Mouse (Mus musculus) heart, embryonic 16.5 days (tissue): ENCODE data around the gene Elf2. TPM values are rescaled to one million over a fixed set of nuclear protein-coding genes. Genes with fewer than 3 reads are reported as not detected.

Experiments used
- ATAC-seq: fragments of 200-750 bp; cut with Nextera tagmentation; replicated peaks from 2 replicates; pipeline ENCODE4 v1.8.0; 2017; ENCODE audit warnings: moderate number of reproducible peaks; ENCODE audit not compliant: insufficient read depth, low FRiP score; ENCODE audit errors: extremely low read depth
- H3K27ac ChIP-seq: fragments of 300-500 bp; sonication (generic); 2 replicates; pipeline ENCODE4 v1.5.1; 2014; ENCODE audit warnings: mild to moderate bottlenecking, low read length, control low read depth, moderate library complexity
- H3K27me3 ChIP-seq: fragments of 300-500 bp; sonication (generic); 2 replicates; pipeline ENCODE4 v1.6.1; 2014; ENCODE audit warnings: low read length, mixed read lengths; ENCODE audit not compliant: control insufficient read depth, insufficient read depth
- H3K36me3 ChIP-seq: fragments of 300-500 bp; sonication (generic); 2 replicates; pipeline ENCODE4 v1.6.1; 2014; ENCODE audit not compliant: control insufficient read depth, insufficient read depth
- H3K4me1 ChIP-seq: fragments of 300-500 bp; sonication (generic); 2 replicates; pipeline ENCODE4 v1.6.1; 2014; ENCODE audit warnings: low read length, mixed read lengths; ENCODE audit not compliant: control insufficient read depth, insufficient read depth
- H3K4me2 ChIP-seq: fragments of 300-500 bp; sonication (generic); 2 replicates; pipeline ENCODE4 v1.6.1; 2014; ENCODE audit warnings: low read depth, mild to moderate bottlenecking, control low read depth, low read length
- H3K4me3 ChIP-seq: fragments of 300-500 bp; sonication (generic); 2 replicates; pipeline ENCODE4 v1.5.1; 2014; ENCODE audit warnings: mild to moderate bottlenecking, control low read depth, low read length
- H3K9ac ChIP-seq: fragments of 300-500 bp; sonication (generic); 2 replicates; pipeline ENCODE4 v1.6.1; 2014; ENCODE audit warnings: low read length, control low read depth
- H3K9me3 ChIP-seq: fragments of 300-500 bp; sonication (generic); replicated peaks from 2 replicates; pipeline ENCODE4 v1.6.1; 2016; ENCODE audit warnings: low read length; ENCODE audit not compliant: control insufficient read depth
- WGBS: fragments of 180-500 bp; shearing (Covaris S2); extraction: QIAGEN DNeasy Blood & Tissue Kit; methylation state at CpG from one replicate; pipeline ENCODE4 v1.1.7; 2014; 5-methylcytosine and 5-hydroxymethylcytosine counted together
- polyA plus RNA-seq: library from polyadenylated mRNA; unstranded; fragments of >200 nt; fragmentation: Nextera tagmentation; extraction: Ambion mirVana; gene quantifications from 2 replicates; pipeline ENCODE4 v1.2.1, GENCODE M21; 2015

Elf2 gene
- polyA plus RNA-seq, 1 experiment from 2014 or later = 53.4 TPM

DNA sequence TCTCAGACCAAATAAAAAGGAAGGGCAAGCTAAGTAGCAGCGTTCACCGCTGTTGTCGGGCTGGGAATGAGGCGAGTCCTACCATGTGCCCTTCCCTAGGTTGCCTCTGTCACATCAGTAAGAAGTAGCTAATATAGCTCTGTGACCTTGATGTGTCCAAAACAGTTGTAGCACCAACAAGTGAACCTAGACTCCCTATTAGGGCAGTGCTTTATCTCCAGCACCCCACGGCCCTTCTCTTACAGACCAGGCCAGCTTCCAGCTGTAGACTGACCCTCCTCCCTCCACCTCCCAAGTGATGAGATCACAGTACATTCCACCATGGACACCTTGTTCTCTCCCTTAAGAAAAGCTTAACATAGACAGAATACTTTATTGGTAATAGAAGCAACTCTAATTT is 82.4 kb downstream of the Elf2 start:
- Histone ChIP-seq H3K27ac (peak overlapping the region; percentile 58), H3K9me3 (no peaks in the 10 kb centered on the region), H3K4me3 (no peak overlapping the region), H3K9ac (no peak overlapping the region), H3K27me3 (no peaks in the 10 kb centered on the region), H3K4me2 (no peak overlapping the region), H3K36me3 (peaks cover 68% of the 10 kb centered on the region), H3K4me1 (peaks cover 4% of the 10 kb centered on the region; the same call in 1 of the 2 replicates)
- peak; percentile 71 for ATAC-seq
- WGBS = 61% methylated on average over 5 of the region's 5 CpGs

DNA sequence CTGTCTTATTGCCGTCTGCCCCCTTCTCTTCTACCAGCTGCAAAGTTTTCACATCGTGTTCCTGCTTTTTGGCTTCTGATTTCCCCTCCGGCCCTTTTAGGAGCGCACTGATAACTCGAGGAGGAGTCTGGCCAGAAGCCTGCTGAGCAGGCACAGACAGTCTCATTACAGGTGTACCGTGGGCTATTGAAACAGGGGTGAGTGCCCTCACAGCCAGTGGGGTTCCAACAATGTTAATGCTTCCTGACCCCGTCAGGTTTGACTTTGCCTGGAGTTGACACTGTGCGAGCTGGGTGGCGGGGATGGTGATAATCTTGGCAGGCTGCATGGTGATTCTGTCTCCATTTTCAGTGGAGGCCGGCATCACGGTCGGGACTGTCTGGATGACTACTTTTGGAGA is 84.0 kb downstream of the Elf2 start:
- H3K4me2 ChIP-seq = no peak overlapping the region
- WGBS = 71% methylated on average over 12 of the region's 12 CpGs
- H3K4me1 ChIP-seq = peaks cover 4% of the 10 kb centered on the region; the same call in 1 of the 2 replicates
- H3K36me3 ChIP-seq = peaks cover 67% of the 10 kb centered on the region
- H3K27ac ChIP-seq = no peak overlapping the region
- no peak for ATAC-seq
- H3K27me3 ChIP-seq = no peaks in the 10 kb centered on the region
- no peaks in the 10 kb centered on the region for H3K9me3 ChIP-seq
- no peak overlapping the region for H3K4me3 ChIP-seq
- H3K9ac ChIP-seq = no peak overlapping the region

DNA sequence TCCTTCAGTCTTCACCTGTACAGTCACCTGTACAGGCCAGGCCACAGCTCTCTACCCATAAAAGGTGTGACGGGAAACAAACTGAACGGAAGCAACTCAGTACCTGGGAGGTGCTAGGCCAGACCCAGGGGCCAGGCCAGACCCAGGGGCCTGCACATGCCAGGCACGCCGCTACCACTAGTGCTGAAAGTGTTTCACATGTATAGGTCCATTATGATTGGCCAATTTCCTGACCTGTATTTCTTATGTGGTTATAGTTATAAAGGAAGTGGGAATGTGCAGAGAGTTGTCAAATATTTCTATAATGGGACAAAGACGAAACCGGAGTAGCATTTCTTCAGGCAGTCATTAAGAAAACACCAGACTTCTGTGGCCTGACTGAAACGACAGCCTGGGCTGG is 85.7 kb downstream of the Elf2 start:
- no peaks in the 10 kb centered on the region for H3K27me3 ChIP-seq
- no peaks in the 10 kb centered on the region for H3K9me3 ChIP-seq
- no peak overlapping the region for H3K4me3 ChIP-seq
- no peak overlapping the region for H3K9ac ChIP-seq
- ATAC-seq = no peak
- H3K4me2 ChIP-seq = no peak overlapping the region
- no peak overlapping the region for H3K27ac ChIP-seq
- 88% methylated on average over 7 of the region's 7 CpGs for WGBS
- peaks cover 65% of the 10 kb centered on the region for H3K36me3 ChIP-seq
- peaks cover 7% of the 10 kb centered on the region for H3K4me1 ChIP-seq

DNA sequence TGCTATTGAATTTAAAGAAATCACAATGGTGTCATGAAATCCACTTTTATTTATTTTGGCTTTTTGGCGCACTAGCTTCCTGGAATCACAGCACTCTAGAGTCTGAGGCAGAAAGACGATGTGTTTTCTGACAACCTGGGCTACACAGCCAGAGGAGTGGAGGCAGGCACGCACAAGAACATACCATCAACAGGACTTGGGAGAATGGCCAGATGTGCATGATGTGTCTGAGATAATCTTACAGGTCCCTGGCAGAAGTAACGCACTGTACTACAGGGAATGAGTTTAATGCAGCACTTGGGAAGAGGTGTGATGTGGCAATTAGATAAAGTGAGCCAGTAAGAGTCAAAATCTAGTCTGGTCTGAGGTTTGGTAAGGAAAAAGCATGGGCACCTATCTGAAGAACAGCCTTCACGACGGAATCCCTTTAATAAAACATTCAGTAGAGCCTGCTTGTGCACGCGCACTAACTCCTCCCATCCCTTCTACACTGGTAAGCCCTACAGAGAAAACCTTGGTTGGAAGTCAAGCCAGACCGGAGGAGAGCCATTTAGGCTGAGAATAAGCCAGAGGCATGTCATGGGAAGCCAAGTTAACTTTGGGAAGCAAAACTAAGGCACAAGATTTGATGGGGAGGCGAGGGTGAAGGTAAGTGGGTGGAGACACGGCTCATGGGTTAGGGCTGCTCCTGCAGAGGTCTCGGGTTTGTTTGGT is 87.6 kb downstream of the Elf2 start:
- H3K4me2 ChIP-seq = no peak overlapping the region
- H3K27ac ChIP-seq = no peak overlapping the region
- WGBS = 81% methylated on average over 12 of the region's 12 CpGs

DNA sequence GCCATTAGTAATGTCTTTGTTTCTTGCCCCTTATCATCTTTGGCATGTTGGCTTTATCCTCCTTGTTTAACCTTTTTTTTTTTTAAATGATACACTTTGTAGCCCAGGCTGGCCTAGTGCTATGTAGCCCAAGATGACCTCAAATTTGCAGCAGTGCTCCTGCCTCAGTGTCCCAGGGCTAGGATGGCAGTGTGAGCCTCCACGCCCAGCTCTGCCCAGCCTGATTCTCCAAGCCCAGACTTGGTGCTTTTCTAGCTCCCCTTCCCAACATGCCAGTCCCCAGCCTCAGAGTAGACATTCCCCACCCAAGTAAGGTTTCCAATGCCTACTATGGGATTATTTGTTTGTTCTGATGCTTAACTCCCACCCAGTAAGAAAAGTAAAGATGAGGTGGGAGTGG is 88.2 kb downstream of the Elf2 start:
- H3K27ac ChIP-seq = no peak overlapping the region
- no peak overlapping the region for H3K4me2 ChIP-seq
- ATAC-seq = no peak
- H3K9me3 ChIP-seq = no peaks in the 10 kb centered on the region
- H3K27me3 ChIP-seq = no peaks in the 10 kb centered on the region
- peaks cover 3% of the 10 kb centered on the region for H3K4me1 ChIP-seq
- H3K9ac ChIP-seq = no peak overlapping the region
- 88% methylated on average over 1 of the region's 1 CpGs for WGBS
- H3K4me3 ChIP-seq = no peak overlapping the region
- peaks cover 60% of the 10 kb centered on the region for H3K36me3 ChIP-seq

More for the DNA sequence above, 87.6 kb downstream of the Elf2 start:
- no peak overlapping the region for H3K9ac ChIP-seq
- peaks cover 64% of the 10 kb centered on the region for H3K36me3 ChIP-seq
- no peak overlapping the region for H3K4me3 ChIP-seq
- H3K27me3 ChIP-seq = no peaks in the 10 kb centered on the region
- H3K4me1 ChIP-seq = peaks cover 4% of the 10 kb centered on the region
- ATAC-seq = no peak
- H3K9me3 ChIP-seq = no peaks in the 10 kb centered on the region

DNA sequence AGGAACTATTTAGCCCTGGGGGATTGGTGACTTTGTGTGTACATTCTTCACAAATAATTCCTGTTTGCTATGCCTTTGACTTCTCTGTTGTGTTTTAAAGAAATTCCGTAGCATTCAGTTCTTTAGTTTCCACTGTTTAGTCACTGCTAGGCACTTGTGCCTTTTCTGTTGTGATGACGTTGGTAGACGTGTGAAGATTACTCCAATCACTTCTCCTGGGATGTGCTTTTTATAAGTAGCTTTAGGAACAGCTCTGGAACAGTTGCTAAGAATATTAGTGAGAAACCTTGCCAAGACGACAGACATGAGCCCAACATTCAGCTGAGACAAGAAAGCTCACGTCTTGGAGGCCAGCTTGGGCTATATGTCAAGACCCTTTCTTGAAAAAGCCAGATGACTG is 89.4 kb downstream of the Elf2 start:
- no peaks in the 10 kb centered on the region for H3K27me3 ChIP-seq
- H3K4me2 ChIP-seq = no peak overlapping the region
- H3K4me1 ChIP-seq = peaks cover 3% of the 10 kb centered on the region
- ATAC-seq = no peak
- peaks cover 49% of the 10 kb centered on the region for H3K36me3 ChIP-seq
- no peak overlapping the region; the same call in 1 of the 2 replicates for H3K9ac ChIP-seq
- no peak overlapping the region; the same call in 1 of the 2 replicates for H3K27ac ChIP-seq
- WGBS = 59% methylated on average over 5 of the region's 5 CpGs
- no peak overlapping the region for H3K4me3 ChIP-seq
- no peaks in the 10 kb centered on the region for H3K9me3 ChIP-seq

DNA sequence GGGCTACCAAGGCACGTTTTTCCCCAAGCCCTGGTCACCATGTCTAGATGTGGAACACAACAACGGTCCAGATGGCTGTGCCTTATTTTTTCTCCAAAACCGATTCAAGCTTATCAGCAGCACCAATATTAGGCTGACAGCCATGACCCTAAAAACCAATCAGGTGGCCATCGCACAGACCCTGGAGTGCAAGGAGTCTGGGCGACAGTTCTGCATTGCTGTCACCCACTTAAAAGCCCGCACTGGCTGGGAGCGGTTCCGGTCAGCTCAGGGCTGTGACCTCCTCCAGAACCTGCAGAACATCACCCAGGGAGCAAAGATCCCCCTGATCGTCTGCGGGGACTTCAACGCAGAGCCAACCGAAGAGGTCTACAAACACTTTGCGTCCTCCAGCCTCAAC is 90.6 kb downstream of the Elf2 start:
- Histone ChIP-seq H3K4me2 (no peak overlapping the region), H3K36me3 (peaks cover 46% of the 10 kb centered on the region), H3K4me3 (no peak overlapping the region), H3K27ac (no peak overlapping the region), H3K9ac (no peak overlapping the region), H3K4me1 (peaks cover 3% of the 10 kb centered on the region), H3K9me3 (no peaks in the 10 kb centered on the region), H3K27me3 (no peaks in the 10 kb centered on the region)
- ATAC-seq = no peak
- WGBS = 87% methylated on average over 13 of the region's 13 CpGs

DNA sequence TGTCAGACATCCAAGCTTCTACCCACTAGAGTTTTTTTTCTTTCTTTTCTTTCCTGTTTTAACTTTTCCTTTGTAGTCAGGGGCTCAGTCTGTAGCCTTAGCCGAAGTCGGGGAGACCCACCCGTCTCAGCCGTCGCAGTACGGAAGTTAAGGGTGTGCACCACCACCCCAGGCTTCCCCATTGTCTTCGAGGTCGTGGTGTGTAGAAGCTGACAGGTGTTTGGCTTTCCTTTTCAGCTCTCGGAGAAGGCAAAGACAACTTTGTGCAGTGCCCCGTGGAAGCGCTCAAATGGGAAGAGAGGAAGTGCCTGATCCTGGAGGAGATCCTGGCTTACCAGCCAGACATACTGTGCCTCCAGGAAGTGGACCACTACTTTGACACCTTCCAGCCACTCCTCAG is 91.0 kb downstream of the Elf2 start:
- H3K4me1 ChIP-seq = peaks cover 3% of the 10 kb centered on the region
- peaks cover 43% of the 10 kb centered on the region for H3K36me3 ChIP-seq
- no peak overlapping the region for H3K9ac ChIP-seq
- H3K27me3 ChIP-seq = no peaks in the 10 kb centered on the region
- no peak overlapping the region for H3K4me3 ChIP-seq
- H3K9me3 ChIP-seq = no peaks in the 10 kb centered on the region
- H3K4me2 ChIP-seq = no peak overlapping the region
- no peak for ATAC-seq
- WGBS = 81% methylated on average over 11 of the region's 11 CpGs
- no peak overlapping the region for H3K27ac ChIP-seq

DNA sequence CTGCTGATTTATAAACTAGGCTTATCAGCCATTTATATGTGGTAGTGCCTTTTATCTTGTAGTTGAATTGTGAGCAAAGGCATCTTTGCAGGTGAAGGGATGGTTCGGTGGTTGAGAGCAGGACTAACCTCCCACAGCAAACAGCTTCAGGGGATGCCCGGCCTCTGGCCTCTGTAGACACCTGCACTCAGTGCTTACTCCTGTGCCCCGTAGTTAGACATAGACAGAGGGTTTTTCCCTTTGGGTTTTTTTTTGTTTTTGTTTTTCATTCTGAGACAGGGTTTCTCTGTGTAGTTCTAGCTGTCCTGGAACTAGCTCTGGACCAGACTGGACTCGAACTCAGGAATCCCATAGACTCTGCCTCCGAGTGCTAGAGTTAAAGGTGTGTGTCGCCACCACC is 91.9 kb downstream of the Elf2 start:
- Histone ChIP-seq H3K9me3 (no peaks in the 10 kb centered on the region), H3K4me2 (no peak overlapping the region), H3K27ac (no peak overlapping the region), H3K36me3 (peaks cover 36% of the 10 kb centered on the region), H3K4me3 (no peak overlapping the region), H3K9ac (no peak overlapping the region), H3K4me1 (peaks cover 3% of the 10 kb centered on the region), H3K27me3 (no peaks in the 10 kb centered on the region)
- no peak for ATAC-seq
- 90% methylated on average over 6 of the region's 6 CpGs for WGBS
